Mouse (Mus musculus) cerebellum, adult 11-12 months (tissue): ENCODE data around the gene Arl14ep.
"Not testable (repeated sequence)": the region's sequence is repeated elsewhere in the genome, so short reads cannot be mapped to it uniquely, and the experiment has no call there.

Experiments
- DNase-seq: peaks from one replicate; pipeline ENCODE4 v3.0.0; 2022

Gene Arl14ep

DNA sequence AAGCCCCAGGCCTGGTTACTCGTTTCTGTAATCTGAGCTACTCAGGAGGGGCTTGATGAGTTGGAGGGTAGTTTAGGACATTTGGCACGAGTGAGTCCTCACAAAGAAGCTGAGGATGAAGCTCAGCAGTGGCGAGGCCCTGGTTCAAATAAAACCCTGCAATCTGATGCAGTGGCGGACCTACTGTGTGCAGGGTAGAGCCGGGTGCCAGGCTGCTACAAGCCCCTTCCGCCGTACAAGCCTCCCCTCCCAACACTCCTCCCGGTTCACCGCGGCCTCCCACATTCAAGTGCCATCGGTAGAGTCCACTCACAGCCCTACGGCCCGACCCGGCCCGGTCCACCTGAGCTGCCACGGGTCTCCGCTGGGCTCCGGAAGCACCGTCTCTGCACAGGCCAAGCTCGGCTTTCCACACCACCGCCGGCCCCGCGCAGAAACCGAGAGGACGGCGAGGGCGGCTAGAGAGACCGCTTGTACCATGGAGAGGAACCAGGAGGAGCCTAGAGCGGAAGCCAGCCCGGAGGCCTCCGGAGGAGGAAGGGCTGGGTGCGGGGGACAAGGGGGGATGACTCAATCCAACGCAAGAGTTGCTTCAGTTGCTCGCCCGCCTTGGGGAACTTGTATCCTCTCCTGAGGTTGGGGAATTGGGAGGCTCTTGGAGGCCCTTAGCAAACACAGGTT is at the start of gene Arl14ep:
Gene Arl14ep, minus strand, starts transcription at position 466 of the 681 bp plus-strand sequence.
- DNase-seq = peak; percentile 86

DNA sequence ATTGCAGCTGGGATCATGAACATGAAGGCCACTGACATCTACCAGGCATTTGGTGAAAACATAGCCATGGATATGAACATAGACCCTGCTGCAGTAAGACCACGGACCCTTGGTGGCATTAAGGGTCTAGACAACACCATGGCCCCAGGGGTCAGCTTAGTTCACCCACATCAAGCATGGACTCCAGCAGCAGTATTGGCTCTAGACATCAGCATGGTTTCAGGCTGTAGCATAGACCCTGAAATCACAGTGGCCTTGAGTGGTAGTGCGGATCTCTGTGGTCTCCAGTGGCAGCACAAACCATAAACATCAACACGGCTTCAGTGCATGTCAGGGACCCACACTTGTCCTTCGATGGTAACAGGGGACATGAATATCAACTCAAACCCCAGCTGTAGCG is 48.5 kb upstream of the Arl14ep start:
- DNase-seq = no peak

DNA sequence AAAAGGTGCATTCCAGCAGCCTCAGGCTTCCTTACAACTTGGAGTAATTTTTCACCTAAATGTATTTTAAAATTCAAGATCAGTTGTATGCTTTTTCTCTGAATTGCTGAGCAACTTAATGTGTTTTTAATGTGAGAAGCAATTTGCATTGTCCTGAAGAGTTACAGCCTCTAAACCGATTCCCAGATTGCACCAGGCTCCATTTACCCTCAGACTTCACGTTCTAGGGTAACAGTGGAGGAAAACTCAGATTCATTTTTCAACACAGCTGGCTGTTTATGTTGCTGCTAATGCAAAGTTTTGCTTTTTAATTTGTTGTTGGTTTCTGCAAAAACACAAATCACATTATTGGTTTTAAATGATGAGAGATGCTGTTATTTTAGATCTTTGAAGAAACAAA is 45.1 kb upstream of the Arl14ep start:
- DNase-seq = no peak

DNA sequence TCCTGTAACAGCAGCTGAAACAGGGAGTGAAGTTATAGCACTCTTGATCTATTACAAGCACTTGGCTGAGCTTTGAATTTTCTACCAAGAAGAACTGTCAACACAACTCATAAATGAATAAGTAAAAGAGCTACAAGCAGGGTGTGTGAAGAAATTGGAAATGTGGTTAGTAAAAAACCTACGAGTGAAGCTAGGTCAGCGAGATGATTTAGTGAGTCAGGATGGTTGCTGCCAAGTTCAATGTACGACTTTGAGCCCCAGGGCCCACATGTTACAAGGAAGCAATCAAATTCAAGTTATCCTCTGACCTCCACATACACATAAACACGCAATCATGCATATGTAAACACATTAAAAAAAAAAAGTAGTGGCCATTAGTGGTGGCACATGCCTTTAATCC is 38.9 kb upstream of the Arl14ep start:
- no peak for DNase-seq

DNA sequence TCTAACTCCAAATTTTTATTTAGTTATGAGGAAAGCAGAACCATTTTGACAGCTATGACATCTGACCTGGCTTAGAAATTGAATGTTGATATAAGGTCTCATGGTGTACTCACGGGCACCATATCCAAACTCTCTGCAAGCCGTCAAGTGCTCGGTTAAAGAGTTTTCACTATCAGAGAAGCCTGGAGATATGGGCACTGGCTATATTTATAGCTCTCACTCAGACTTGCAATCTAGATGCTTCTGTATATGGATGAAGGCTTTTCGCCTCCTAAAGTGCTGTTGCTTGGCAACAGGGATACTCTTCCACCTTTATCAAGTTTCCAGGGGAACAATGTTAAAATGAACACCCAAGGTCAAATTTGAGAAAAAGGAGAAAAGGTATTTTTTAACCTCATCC is 38.1 kb upstream of the Arl14ep start:
- no peak for DNase-seq

DNA sequence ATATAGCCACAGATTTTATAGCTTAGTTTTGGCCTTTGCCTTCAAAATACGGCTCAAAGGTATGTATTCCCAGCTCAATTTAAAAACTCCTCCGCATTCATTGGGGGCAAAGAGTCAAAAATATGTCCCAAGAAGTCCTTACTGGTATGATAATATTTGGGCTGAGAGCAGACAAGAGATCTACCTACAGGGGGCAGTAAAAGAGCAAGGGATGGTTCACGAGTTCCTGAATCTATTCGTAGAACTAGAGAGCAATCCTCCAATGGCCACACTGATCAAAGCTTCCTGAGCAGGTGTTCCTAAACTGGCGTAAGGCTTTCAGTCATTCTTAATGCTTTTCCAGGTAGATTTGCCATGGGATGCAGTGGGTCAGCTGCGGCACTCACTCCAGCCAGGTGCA is 35.9 kb upstream of the Arl14ep start:
- DNase-seq = no peak

DNA sequence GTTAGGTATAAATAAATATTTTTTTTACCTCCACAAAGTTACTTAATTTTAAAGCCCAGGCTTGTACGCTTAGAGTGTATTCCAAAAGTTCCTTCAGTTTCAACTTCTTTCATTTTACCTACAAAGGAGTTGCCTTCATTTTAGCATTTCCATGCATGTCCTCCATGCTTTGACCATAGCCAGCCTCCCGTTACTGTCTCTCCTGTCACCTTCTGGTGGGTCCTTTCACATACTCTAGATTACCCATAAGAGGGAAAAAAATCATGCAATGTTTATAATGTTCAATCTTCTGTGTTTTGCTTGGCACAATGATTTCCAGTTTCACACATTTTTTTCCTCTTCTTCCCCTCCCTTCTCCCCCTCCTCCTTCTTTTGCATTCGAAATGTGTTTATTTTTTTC is 32.2 kb upstream of the Arl14ep start:
- DNase-seq = no peak

DNA sequence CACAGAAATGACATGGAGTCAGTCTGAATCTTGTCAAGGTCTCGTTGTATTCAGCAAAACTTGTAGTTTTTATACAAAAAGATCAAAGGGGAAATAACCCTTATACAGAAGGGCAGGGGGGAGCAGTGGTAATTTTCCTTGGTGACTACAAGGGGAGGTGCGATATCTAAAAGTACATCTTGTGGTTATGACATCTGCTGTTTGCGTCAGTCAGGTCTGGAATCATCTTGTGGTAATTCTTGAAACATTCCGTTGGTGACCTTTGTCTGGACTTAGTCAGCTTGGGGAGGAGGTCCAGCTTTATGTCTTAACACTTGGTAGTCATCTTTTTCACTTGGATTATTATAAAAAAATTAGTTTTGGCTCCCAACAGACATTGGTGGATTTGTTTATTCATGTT is 31.7 kb upstream of the Arl14ep start:
- not testable (repeated sequence) for DNase-seq

DNA sequence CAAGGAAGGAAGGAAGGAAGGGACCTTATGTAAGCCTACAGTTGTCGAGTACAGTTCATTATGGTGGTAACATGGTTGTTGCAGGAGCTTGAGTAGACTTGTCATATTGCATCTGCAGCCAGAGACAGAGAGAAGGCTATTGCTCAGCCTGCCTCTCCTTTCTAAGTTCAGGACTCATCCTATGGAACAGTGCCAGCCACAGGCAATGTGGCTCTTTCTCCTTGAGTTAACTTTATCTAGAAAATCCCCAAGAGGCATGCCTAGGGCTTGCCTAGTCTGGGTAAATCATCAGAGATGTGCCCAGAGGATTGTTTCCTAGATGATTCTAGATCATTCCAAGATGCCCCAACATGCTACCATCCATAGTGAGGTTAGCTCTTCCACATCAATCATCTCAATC is 17.0 kb upstream of the Arl14ep start:
- DNase-seq = no peak

DNA sequence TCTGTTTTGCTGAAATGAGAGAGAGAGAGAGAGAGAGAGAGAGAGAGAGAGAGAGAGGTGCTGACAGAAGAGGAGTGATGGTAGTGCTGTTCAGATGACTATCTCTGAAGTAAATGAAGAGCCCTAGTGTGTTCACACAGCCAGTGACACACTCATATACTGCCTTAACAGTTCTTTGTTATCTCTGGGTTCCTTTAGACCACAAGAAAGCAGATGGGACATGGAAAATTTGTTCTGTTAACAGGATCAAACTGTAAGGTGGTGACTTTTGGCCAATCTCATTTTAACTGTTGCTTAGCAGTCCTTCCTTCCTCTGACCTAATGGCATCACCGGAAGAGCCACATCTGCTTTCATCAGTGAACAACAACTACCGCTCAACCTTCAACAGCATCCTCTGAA is 10.7 kb upstream of the Arl14ep start:
- DNase-seq = no peak

DNA sequence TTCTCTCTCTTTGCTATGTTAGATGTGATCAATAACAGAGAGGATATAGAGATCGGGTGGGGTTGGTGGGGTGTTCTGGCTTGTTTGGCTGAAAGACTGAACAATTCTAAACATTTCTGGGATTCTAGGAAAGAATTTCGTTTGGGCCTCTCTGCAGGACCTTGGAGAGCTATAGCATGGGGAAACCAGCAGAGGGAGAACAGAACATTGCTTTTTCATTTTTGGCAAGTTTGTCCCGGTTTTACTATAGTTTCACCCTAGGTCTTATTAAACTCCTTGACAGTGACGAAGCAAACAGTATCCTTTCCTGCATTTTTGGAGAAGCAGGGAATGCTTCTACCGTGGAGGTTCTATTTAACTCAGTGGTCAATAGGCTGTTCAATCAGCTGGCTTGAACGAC is 8.3 kb upstream of the Arl14ep start:
- DNase-seq = no peak

DNA sequence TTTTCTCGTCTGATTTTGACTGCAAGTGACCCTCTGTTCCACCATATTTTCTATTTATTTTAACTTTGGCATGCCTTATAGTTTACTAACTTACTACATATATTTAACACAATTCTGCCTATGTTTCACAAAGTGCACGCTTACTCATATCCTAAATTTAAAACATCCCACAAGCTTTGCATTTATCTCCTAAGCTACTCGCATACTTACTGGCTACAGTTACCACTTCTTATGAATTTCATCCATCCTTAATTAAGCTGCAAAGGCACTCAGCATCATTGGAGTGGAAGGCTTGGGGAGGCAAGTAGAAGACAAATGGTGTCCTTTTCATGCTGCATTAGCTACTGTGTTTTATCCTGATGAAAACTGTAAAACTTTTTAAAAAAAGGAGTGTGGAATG is 2.2 kb upstream of the Arl14ep start:
- DNase-seq = no peak

DNA sequence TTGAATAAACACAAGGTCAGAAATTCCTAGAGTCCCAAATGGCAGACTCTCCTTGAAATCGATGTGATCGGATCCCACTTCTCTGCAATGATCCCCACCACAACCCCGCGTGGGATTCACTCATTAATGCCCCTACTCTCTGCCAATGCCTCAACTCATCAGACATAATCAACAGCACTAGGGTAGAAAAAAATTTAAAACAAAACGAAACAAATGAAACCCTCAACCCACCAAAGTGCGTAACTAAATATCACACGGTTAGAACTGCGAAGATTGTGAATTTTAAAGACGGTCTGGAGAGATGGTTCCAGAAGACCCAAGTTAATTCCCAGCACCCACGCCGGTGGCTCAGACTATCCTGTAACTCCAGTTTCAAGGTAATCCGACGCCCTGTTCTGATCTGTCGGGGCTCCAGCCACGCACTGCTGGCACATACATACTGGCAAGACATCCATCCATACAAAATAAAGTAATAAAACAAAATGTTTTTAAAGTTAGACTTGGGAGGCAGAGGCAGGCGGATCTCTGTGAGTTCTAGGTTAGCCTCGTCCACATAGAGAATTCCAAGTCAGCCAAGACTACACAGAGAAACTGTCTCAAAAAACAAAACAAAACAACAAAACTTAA is 779 bp downstream of the Arl14ep start:
- no peak for DNase-seq

DNA sequence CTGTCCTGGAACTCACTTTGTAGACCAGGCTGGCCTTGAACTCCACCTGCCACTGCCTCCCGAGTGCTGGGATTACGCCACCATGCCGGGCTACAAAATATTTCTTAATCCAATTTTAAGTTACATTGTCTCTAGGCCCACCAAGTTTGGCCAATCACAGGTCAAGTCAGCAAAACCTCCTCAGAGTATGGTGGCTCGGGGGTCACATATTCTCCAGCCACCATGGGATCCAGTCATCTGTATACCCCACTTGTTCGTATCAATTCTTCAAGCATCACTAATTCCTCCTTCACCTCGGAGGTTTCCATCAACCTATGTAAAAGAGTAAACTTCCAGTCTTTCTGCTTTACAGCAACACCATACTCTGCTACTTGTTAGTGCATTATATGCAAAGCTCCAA is 1.4 kb downstream of the Arl14ep start:
- DNase-seq = no peak

DNA sequence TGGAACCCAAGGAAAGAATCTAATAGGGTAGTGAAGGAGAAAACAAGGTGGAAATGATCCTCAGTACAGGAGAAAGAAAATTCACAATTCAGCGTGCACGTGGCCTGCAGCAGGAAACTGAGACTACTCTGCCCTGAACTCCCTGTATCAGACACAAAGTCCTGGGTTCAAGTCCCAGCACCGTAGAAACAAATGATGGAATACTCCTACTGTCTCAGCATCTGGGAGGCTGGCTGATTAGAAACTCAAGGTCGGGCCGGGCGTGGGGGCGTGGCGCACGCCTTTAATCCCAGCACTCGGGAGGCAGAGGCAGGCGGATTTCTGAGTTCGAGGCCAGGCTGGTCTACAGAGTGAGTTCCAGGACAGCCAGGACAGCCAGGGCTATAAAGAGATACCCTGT is 3.3 kb downstream of the Arl14ep start:
- DNase-seq = no peak

DNA sequence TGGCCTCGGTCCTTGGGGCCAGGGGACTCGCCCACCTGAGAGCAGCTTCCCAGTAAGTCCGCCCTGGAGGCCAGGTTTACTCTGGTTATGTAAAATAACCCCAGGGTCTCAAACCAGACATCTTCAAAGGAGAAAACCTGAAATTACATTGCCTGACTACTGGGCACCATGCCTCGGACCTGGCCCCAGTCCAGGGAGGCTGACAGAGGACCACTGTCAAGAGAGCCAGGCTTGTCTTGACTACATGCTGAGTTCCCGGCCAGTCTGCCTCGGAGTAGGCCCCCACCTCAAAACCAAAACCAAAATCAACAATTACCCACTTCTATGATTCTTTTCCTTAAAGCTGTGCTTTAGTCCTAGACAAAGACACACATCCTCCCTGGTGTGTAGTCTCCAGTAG is 5.9 kb downstream of the Arl14ep start:
- DNase-seq = peak; percentile 17

DNA sequence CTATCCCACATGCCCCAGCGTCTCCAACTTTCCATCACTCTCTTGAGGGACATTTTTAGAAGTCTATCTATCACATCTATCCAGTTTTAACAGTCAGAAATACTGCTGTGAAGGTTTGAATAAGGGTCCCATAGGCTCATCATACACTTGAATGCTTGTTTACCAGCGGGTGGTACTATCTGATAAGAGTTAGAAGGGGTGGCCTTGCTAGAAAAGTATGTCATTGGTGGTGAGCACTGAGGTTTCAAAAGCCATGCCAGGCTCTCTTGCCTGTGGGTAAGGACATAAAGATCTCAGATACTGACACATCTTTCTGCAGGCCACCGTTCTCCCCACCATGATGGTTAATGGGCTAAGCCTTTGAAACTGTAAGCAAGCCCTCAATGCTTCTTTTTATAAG is 10.7 kb downstream of the Arl14ep start:
- DNase-seq = no peak

DNA sequence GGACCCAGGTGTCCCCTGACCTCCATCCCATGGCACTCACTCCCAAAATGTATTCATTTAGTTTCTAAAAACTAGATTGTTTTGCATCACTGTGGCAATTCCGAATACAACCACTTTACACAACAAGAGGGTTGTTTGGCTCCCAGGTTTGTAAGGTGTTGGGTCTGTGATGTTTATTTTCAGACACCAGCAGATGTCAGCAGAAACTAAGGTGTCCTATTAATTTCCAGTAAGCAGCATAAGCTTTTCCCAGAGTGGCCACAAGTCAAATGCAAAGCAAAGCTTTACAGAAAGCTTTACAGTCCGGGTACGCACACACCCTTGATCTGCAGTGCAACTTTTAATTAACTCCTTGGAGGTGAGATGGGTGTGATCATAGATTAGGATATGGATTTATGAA is 12.6 kb downstream of the Arl14ep start:
- no peak for DNase-seq

DNA sequence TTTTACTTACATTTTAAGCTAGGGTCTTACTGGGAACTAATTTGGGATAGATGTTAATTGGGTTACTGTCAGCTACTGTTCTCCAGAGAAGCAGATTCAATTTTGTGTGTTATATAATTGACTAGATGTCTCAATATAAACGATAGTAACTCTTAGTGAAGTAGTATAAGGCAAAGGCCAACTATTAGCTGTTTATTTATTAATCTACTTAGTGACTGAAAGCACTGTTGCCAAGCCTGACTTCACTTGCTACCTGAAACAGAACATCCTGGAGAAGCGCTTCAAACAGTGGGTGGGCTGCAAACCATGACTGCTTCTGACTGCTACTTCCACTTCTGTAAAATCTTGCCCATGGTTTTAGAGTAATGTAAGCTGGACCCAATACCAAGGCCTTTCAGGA is 13.2 kb downstream of the Arl14ep start:
- no peak for DNase-seq

DNA sequence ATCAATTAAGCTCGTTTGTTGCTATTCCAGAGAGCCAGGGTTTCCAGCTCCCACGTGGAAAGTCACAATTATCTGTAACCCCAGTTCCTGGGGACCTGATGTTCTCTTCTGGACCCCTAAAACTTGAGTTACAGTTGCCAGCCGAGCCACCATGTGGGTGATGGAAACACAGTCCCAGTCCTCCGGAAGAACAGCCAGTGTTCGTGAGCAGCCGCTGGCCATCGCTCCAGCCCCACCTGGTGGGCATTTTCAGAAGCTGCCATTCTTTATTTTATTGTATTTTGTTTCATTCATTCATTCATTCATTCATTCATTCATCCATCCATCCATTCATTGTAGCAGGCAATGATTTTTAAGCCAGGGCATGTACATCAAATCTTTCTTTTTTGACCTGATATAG is 14.0 kb downstream of the Arl14ep start:
- DNase-seq = no peak

DNA sequence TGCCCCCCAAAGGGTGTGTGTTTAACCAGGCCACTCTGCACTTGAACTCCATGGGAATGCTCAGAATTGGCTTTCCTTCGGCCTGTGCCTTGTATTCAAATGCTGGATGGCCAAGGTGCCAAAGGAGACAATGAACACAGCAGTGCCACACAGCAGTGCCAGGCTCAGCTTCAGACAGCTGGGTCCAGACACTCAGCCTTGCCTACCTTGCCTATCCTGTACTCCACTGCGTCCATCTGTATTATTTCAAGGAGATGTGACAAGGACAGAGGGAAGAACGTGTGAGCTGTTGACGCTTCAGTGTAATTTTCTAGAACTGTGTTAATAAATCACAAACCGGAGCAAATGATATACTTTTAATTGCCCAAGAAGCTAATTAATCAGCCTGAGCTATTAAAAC is 14.8 kb downstream of the Arl14ep start:
- no peak for DNase-seq

DNA sequence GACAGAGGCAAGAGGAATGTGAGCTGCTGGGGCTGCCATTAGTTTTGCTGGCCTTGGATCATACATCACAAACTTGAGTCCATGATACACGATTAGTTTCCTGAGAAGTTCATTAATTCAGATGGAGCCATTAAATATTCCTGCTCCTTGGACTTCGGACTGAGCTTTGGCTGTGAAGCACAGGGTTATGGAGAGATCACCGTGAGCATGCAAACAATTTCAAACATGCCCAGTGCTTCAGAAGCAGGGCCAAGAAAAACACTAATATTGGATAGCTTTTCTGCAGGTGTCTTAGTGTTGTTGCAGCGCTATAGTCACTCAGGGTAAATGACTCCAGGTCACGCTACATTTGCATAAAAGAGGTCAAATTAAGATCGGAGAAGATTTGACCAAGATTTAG is 15.3 kb downstream of the Arl14ep start:
- no peak for DNase-seq

DNA sequence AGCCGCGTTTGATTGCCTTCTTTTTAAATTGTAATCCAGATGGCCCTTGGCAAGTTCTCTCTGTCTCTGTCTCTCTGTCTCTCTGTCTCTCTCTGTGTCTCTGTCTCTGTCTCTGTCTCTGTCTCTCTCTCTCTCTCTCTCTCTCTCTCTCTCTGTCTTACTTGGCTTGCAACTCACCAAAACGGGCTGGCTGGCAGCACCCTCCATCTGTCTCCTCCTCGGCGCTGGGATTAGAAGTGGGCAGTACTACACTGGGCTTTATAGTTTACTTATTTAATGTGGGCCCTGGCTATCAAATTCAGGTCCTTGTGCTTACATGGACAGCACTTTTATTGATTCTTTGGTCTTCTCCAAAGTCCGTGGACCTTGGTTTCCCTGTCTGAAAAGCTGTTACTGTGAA is 18.1 kb downstream of the Arl14ep start:
- no peak for DNase-seq

DNA sequence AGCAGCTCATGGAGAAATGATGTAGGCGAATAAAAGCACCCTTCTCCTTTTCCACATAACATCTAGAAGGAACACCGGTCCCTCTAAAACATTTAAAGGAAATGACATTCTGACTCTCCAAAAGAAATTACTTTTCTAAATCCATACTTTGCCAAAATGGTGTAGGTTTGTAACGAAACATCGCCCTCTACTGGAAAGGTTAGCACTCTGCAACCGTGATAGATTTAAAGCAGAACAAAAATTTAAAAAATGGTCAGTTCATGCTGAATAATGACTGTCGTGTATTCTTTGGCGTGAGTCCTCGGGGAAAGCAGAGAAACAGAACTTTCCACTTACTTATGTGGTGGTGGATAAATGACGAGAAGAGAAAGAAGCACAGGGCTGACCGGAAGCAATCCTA is 18.6 kb downstream of the Arl14ep start:
- DNase-seq = no peak

DNA sequence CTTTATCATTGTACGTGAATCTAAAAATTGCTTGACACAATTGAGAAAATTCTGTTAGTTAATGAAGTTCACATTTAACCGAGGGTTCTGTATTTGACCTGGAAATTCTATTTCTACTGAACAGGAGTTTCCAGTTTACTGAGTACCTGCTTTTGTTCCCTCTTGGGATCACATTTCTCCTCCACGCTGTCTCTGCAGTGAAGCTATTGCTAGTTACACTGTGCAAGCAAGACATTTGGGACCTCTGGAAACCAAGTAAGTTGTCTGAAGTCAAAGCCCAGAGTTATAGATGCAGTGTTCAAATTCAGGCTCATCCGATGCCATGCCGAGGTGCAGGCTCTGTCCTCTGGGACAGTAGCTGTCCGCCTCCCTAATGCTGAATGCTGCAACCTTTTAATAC is 19.2 kb downstream of the Arl14ep start:
- no peak for DNase-seq
